Mouse (Mus musculus): ENCODE measurements around the gene Uqcc2.
A peak's percentile ranks its signal among the peaks of the same experiment; 100 is the strongest.

The Uqcc2 gene

DNA sequence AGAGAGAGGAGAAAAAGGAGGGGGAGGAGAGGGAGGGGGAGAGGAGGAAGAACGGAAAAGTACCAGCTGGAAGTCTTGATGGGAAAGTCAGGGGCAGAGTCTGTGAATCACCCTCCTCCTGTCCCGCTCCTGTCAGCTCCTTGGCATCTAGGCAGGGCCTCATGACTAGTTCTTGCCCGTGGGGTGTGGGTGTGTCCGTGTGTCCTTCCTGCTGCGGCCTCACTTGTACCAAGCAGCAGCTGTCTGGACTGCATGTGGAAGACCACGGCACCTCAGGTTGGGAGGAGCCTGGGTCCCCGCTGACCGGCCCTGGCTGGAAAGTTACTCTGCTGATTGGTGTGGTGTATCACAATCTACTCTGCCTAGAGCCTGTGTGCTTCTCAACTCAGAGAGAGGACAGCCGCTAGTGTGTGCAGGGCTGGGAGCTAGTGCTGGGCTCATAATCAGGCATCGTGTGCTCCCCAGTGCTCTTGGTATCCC lies 8.3 kb upstream of the Uqcc2 start:
- DNase-seq (ENCODE audit: low read depth, low spot score), result no peak
- no peaks in the 10 kb centered on the region for H3K27me3 ChIP-seq (ENCODE audit: control insufficient read depth, insufficient read depth, low read length, poor library complexity, severe bottlenecking)
- no peaks in the 10 kb centered on the region for H3K36me3 ChIP-seq (ENCODE audit: control insufficient read depth, insufficient read depth, low read length, poor library complexity, severe bottlenecking)

DNA sequence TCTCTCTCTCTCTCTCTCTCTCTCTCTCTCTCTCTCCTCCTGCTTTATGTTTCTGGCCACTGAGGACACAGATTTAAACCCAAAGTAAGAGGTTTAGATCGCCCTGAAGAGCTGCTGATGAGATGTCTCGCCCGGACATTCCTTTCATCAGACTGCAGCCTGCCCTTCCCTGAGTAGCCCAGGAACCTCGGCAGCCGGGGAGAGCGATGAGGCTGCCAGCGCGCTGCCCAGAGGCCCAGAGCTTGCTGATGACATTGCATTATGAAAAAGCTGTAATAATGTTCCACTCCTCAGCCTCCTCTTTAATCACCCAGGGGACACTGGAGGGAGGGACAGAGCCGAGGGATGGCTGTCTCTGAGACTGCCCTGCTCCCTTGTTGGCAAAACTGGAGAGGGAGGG lies 6.5 kb upstream of the Uqcc2 start:
- H3K27me3 ChIP-seq (ENCODE audit: control insufficient read depth, insufficient read depth, low read length, poor library complexity, severe bottlenecking), result no peaks in the 10 kb centered on the region
- no peaks in the 10 kb centered on the region for H3K36me3 ChIP-seq (ENCODE audit: control insufficient read depth, insufficient read depth, low read length, poor library complexity, severe bottlenecking)
- DNase-seq (ENCODE audit: low read depth, low spot score), result no peak

DNA sequence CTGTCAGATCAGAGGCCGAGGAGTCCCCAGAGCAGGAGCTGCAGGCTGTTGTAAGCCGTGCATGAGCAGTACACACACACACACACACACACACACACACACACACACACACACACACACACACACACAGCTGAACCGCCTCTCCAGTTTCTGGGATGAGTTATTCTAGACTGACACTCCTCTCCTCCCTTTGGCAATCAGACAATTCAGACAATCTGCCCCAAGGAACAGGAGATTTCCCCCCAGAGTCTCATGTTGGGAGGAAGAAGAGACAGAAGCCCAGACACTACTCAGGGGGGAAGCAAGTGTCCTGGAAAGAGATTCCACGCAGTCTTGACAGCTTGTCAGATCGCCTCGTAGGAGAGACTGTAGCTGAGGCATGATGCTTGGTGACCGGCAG lies 5.6 kb upstream of the Uqcc2 start:
- no peaks in the 10 kb centered on the region for H3K27me3 ChIP-seq (ENCODE audit: control insufficient read depth, insufficient read depth, low read length, poor library complexity, severe bottlenecking)
- H3K36me3 ChIP-seq (ENCODE audit: control insufficient read depth, insufficient read depth, low read length, poor library complexity, severe bottlenecking), result no peaks in the 10 kb centered on the region
- DNase-seq (ENCODE audit: low read depth, low spot score), result no peak

- no peaks in the 10 kb centered on the region for H3K36me3 ChIP-seq (ENCODE audit: control insufficient read depth, insufficient read depth, low read length, poor library complexity, severe bottlenecking)
- no peaks in the 10 kb centered on the region for H3K27me3 ChIP-seq (ENCODE audit: control insufficient read depth, insufficient read depth, low read length, poor library complexity, severe bottlenecking)
- no peak for DNase-seq (ENCODE audit: low read depth, low spot score)
Measured at GRCm38 (mm10) chr17:27138396-27138795, 4.7 kb upstream of the Uqcc2 start.

DNA sequence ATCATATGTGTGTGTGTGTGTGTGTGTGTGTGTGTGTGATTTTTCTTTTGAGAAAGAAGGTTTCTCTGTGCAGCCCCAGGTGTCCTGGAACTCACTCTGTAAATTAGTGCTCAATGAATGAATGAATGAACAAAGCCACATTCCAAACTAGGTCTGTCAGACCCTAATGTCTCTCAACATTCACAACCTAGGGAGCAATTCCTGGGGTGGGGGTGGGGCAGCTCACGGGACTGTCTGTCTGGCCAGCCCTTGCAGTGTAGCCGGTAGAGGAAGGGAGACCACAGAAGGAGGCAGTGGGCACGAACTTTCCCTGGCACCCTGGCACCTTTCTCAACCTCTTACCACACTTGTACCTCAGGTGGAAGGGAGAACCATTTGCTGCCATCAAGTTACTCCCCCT lies 999 bp upstream of the Uqcc2 start:
- Histone ChIP-seq H3K27me3 (ENCODE audit: control insufficient read depth, insufficient read depth, low read length, poor library complexity, severe bottlenecking) (no peaks in the 10 kb centered on the region), H3K36me3 (ENCODE audit: control insufficient read depth, insufficient read depth, low read length, poor library complexity, severe bottlenecking) (no peaks in the 10 kb centered on the region)
- DNase-seq (ENCODE audit: low read depth, low spot score), result no peak

GRCm38 (mm10) chr17:27134187-27134586 lies 471 bp upstream of the Uqcc2 start:
- H3K27me3 ChIP-seq (ENCODE audit: control insufficient read depth, insufficient read depth, low read length, poor library complexity, severe bottlenecking), result no peaks in the 10 kb centered on the region
- no peaks in the 10 kb centered on the region for H3K36me3 ChIP-seq (ENCODE audit: control insufficient read depth, insufficient read depth, low read length, poor library complexity, severe bottlenecking)
- no peak for DNase-seq (ENCODE audit: low read depth, low spot score)

DNA sequence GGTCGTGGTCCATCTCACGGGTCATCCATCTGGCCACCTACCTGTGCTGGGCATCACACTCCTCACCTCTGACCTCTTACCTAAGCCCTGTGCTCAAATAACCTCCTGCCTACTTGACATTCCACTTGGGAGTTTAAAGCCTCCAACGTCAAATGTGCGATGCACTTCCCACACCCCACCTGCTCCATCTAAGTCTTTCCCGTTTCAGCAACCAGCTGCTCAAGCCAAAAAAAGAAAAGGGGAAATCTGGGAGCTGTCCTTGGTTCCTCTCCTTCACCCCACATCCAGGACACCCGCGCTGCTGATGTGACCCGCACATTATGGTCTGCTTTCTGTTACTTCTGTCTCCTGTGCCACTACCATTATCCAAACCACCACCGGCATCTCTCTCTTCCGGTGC lies 1.5 kb downstream of the Uqcc2 start:
- Histone ChIP-seq H3K27me3 (ENCODE audit: control insufficient read depth, insufficient read depth, low read length, poor library complexity, severe bottlenecking) (no peaks in the 10 kb centered on the region), H3K36me3 (ENCODE audit: control insufficient read depth, insufficient read depth, low read length, poor library complexity, severe bottlenecking) (no peaks in the 10 kb centered on the region; the same call in 1 of the 2 replicates)
- no peak for DNase-seq (ENCODE audit: low read depth, low spot score)

- H3K36me3 ChIP-seq (ENCODE audit: control insufficient read depth, insufficient read depth, low read length, poor library complexity, severe bottlenecking), result no peaks in the 10 kb centered on the region; the same call in 1 of the 2 replicates
- DNase-seq (ENCODE audit: low read depth, low spot score), result no peak
- H3K27me3 ChIP-seq (ENCODE audit: control insufficient read depth, insufficient read depth, low read length, poor library complexity, severe bottlenecking), result no peaks in the 10 kb centered on the region
Measured at GRCm38 (mm10) chr17:27131240-27131665, 2.5 kb downstream of the Uqcc2 start.

DNA sequence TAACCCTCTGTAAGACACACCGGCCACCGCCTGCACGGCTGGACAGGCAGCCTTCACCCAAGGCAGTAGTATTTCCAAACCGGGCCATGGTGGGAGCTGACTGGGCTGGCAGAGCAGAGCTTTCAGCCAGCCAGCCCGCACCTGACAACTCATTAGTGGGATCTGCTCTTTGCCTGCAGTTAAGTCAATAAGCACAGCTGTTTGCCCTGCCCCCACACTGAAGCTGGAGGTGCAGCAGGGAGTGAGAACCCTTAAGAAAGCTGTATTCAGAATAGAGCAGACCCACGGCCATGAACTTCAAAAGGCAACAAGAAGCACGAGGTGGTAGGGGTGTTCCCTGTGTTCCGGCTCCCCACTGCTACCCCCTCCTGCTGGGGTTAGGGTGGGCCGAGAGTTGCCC lies 3.5 kb downstream of the Uqcc2 start:
- Histone ChIP-seq H3K27me3 (ENCODE audit: control insufficient read depth, insufficient read depth, low read length, poor library complexity, severe bottlenecking) (no peaks in the 10 kb centered on the region), H3K36me3 (ENCODE audit: control insufficient read depth, insufficient read depth, low read length, poor library complexity, severe bottlenecking) (no peaks in the 10 kb centered on the region; the same call in none of the 2 replicates)
- DNase-seq (ENCODE audit: low read depth, low spot score), result no peak

- no peaks in the 10 kb centered on the region for H3K27me3 ChIP-seq (ENCODE audit: control insufficient read depth, insufficient read depth, low read length, poor library complexity, severe bottlenecking)
- H3K36me3 ChIP-seq (ENCODE audit: control insufficient read depth, insufficient read depth, low read length, poor library complexity, severe bottlenecking), result no peaks in the 10 kb centered on the region; the same call in none of the 2 replicates
- DNase-seq (ENCODE audit: low read depth, low spot score), result no peak
Measured at GRCm38 (mm10) chr17:27129819-27130218, 3.9 kb downstream of the Uqcc2 start.

- Histone ChIP-seq H3K36me3 (ENCODE audit: control insufficient read depth, insufficient read depth, low read length, poor library complexity, severe bottlenecking) (no peaks in the 10 kb centered on the region; the same call in none of the 2 replicates), H3K27me3 (ENCODE audit: control insufficient read depth, insufficient read depth, low read length, poor library complexity, severe bottlenecking) (no peaks in the 10 kb centered on the region)
- no peak for DNase-seq (ENCODE audit: low read depth, low spot score)
Measured at GRCm38 (mm10) chr17:27129291-27129690, 4.4 kb downstream of the Uqcc2 start.

- DNase-seq (ENCODE audit: low read depth, low spot score), result no peak
- Histone ChIP-seq H3K27me3 (ENCODE audit: control insufficient read depth, insufficient read depth, low read length, poor library complexity, severe bottlenecking) (no peaks in the 10 kb centered on the region), H3K36me3 (ENCODE audit: control insufficient read depth, insufficient read depth, low read length, poor library complexity, severe bottlenecking) (no peaks in the 10 kb centered on the region; the same call in none of the 2 replicates)
Measured at GRCm38 (mm10) chr17:27128189-27128588, 5.5 kb downstream of the Uqcc2 start.

GRCm38 (mm10) chr17:27126974-27127373 lies 6.7 kb downstream of the Uqcc2 start:
- no peaks in the 10 kb centered on the region for H3K27me3 ChIP-seq (ENCODE audit: control insufficient read depth, insufficient read depth, low read length, poor library complexity, severe bottlenecking)
- DNase-seq (ENCODE audit: low read depth, low spot score), result no peak
- peaks cover 1% of the 10 kb centered on the region for H3K36me3 ChIP-seq (ENCODE audit: control insufficient read depth, insufficient read depth, low read length, poor library complexity, severe bottlenecking)

DNA sequence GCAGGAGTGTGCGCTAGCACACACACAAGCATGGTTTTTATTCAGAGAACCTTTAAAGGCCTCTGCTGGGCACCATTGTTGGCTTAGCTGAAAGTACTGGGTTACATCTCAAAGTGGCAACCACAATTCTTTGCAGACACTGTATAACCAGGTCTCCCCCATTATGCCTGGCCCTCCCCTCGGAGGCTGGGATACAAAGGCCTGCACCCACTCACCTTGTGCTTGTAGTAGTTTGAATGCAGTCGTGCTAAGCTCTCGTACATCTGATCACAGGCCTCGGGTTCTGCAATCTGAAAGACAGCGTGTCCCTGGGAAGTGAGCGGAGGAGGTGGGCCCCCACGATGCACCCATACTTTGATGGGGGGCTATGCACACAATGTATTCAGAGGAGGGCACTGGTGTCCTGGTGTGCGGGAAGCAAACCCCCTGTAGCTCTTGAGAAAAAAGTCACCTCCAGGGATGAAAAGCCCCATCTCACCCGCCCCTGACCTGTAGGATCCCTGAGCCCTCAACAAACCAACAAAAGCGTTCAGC lies 8.0 kb downstream of the Uqcc2 start:
- no peak for DNase-seq (ENCODE audit: low read depth, low spot score)
- H3K36me3 ChIP-seq (ENCODE audit: control insufficient read depth, insufficient read depth, low read length, poor library complexity, severe bottlenecking), result peaks cover 3% of the 10 kb centered on the region

DNA sequence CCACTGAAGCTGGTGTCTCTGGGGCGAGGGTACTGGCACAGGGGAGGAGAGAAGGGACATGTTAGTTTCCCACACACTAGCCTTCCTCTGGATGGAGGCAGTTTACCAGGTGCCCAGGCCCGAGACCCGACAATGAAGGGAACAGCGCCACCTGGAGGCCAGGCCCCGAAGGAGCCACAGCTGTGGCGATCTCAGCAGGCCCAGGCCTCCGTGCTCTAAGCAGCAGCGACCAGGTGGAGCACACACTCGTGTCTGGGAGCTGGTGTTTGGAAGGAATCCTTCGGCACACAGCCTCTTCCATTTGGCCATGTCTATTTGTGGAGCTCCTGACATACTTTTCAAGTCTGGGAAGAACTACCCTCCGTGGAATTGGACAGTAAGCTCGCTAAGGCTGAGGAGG lies 8.5 kb downstream of the Uqcc2 start:
- Histone ChIP-seq H3K36me3 (ENCODE audit: control insufficient read depth, insufficient read depth, low read length, poor library complexity, severe bottlenecking) (peaks cover 6% of the 10 kb centered on the region), H3K27me3 (ENCODE audit: control insufficient read depth, insufficient read depth, low read length, poor library complexity, severe bottlenecking) (no peaks in the 10 kb centered on the region)
- peak; percentile 83 for DNase-seq (ENCODE audit: low read depth, low spot score)

More for the DNA sequence above, 8.0 kb downstream of the Uqcc2 start:
- H3K27me3 ChIP-seq (ENCODE audit: control insufficient read depth, insufficient read depth, low read length, poor library complexity, severe bottlenecking), result no peaks in the 10 kb centered on the region

DNA sequence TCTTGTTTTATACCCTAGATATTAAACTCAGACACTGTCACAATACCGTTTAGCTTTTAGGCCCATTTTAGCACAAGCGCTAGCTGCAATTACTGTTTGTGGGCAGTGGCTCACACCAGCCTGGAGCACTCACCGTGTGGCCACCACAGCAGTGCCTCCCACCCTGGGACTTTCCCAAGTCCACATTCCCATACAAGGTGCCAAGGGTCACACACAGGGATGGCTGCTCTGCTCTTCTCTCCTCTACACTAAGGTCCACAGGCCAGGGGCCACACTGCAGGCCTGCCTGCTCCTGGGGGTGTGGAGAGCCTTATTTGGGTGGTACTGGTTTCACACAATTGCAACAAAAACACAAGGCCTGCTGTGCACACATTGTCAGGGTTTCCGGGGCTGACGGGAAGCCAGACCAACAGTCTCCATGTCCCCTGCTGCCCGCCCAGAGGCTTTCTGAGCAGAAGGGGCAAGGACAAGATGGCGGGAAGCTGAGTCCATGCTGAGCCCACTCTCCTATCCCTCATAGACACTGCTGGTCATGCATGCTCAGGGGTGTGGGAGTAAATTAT lies 9.8 kb downstream of the Uqcc2 start:
- DNase-seq (ENCODE audit: low read depth, low spot score), result no peak
- Histone ChIP-seq H3K36me3 (ENCODE audit: control insufficient read depth, insufficient read depth, low read length, poor library complexity, severe bottlenecking) (peaks cover 7% of the 10 kb centered on the region), H3K27me3 (ENCODE audit: control insufficient read depth, insufficient read depth, low read length, poor library complexity, severe bottlenecking) (no peaks in the 10 kb centered on the region)
